Mouse (Mus musculus): ENCODE measurements around the gene Abcc4.

The Abcc4 gene

GRCm38 (mm10) chr14:118591477-118592403, 114.3 kb downstream of the Abcc4 start:
- in situ Hi-C loops (cut with MboI; ENCODE audit: low sequenced_read_pairs) = no loop called here

- in situ Hi-C loops (cut with MboI; ENCODE audit: low sequenced_read_pairs) = no loop called here
These were observed 123.6 kb downstream of the Abcc4 start for GRCm38 (mm10) chr14:118582333-118582941.

GRCm38 (mm10) chr14:118581673-118582072, 124.3 kb downstream of the Abcc4 start:
- in situ Hi-C loops (cut with MboI; ENCODE audit: low sequenced_read_pairs) = no loop called here

- in situ Hi-C loops (cut with MboI; ENCODE audit: low sequenced_read_pairs) = no loop called here
These were observed 126.8 kb downstream of the Abcc4 start for GRCm38 (mm10) chr14:118579013-118579728.

GRCm38 (mm10) chr14:118577895-118578294, 128.1 kb downstream of the Abcc4 start:
- in situ Hi-C loops (cut with MboI; ENCODE audit: low sequenced_read_pairs) = no loop called here

- in situ Hi-C loops (cut with MboI; ENCODE audit: low sequenced_read_pairs) = no loop called here
These were observed 133.3 kb downstream of the Abcc4 start for GRCm38 (mm10) chr14:118572688-118573245.

GRCm38 (mm10) chr14:118569586-118569985, 136.4 kb downstream of the Abcc4 start:
- in situ Hi-C loops (cut with MboI; ENCODE audit: low sequenced_read_pairs) = no loop called here

- in situ Hi-C loops (cut with MboI; ENCODE audit: low sequenced_read_pairs) = no loop called here
These were observed 137.8 kb downstream of the Abcc4 start for GRCm38 (mm10) chr14:118568116-118568673.

- in situ Hi-C loops (cut with MboI; ENCODE audit: low sequenced_read_pairs) = no loop called here
These were observed 139.2 kb downstream of the Abcc4 start for GRCm38 (mm10) chr14:118566809-118567208.

- in situ Hi-C loops (cut with MboI; ENCODE audit: low sequenced_read_pairs) = no loop called here
These were observed 139.8 kb downstream of the Abcc4 start for GRCm38 (mm10) chr14:118566214-118566688.

- in situ Hi-C loops (cut with MboI; ENCODE audit: low sequenced_read_pairs) = no loop called here
These were observed 140.3 kb downstream of the Abcc4 start for GRCm38 (mm10) chr14:118565696-118566095.

GRCm38 (mm10) chr14:118563570-118563969, 142.4 kb downstream of the Abcc4 start:
- in situ Hi-C loops (cut with MboI; ENCODE audit: low sequenced_read_pairs) = no loop called here

- in situ Hi-C loops (cut with MboI; ENCODE audit: low sequenced_read_pairs) = no loop called here
These were observed 153.0 kb downstream of the Abcc4 start for GRCm38 (mm10) chr14:118552901-118553475.

- in situ Hi-C loops (cut with MboI; ENCODE audit: low sequenced_read_pairs) = no loop called here
These were observed 153.6 kb downstream of the Abcc4 start for GRCm38 (mm10) chr14:118552390-118552789.

- in situ Hi-C loops (cut with MboI; ENCODE audit: low sequenced_read_pairs) = no loop called here
These were observed 154.2 kb downstream of the Abcc4 start for GRCm38 (mm10) chr14:118551725-118552285.

GRCm38 (mm10) chr14:118551061-118551724, 154.8 kb downstream of the Abcc4 start:
- in situ Hi-C loops (cut with MboI; ENCODE audit: low sequenced_read_pairs) = no loop called here

GRCm38 (mm10) chr14:118544493-118544892, 161.5 kb downstream of the Abcc4 start:
- in situ Hi-C loops (cut with MboI; ENCODE audit: low sequenced_read_pairs) = no loop called here

GRCm38 (mm10) chr14:118542947-118543346, 163.1 kb downstream of the Abcc4 start:
- in situ Hi-C loops (cut with MboI; ENCODE audit: low sequenced_read_pairs) = no loop called here

- in situ Hi-C loops (cut with MboI; ENCODE audit: low sequenced_read_pairs) = no loop called here
These were observed 174.5 kb downstream of the Abcc4 start for GRCm38 (mm10) chr14:118531539-118531938.

Measured in CH12F3 (cell line).